Mouse (Mus musculus) midbrain, postnatal 0 days (tissue): ENCODE measurements around the gene Tmem37. TPM values are rescaled to one million over a fixed set of nuclear protein-coding genes. Genes with fewer than 3 reads are reported as not detected.

Experiments used
- ATAC-seq: fragments of 200-750 bp; cut with Nextera tagmentation; 2 replicates; pipeline ENCODE4 v1.8.0; 2017; ENCODE audit warnings: moderate number of reproducible peaks, mild to moderate bottlenecking, moderate TSS enrichment, moderate library complexity; ENCODE audit not compliant: low FRiP score
- DNase-seq: peaks from one replicate; pipeline ENCODE4 v3.0.0-alpha.2; 2015; ENCODE audit warnings: low spot score
- H3K27ac ChIP-seq: fragments of 300-500 bp; sonication (generic); 2 replicates; pipeline ENCODE4 v1.5.1; 2014; ENCODE audit warnings: low read depth, mild to moderate bottlenecking, low read length, mixed read lengths
- H3K27me3 ChIP-seq: fragments of 300-500 bp; sonication (generic); 2 replicates; pipeline ENCODE4 v1.6.1; 2014; ENCODE audit warnings: low read length, control low read depth, mixed read lengths; ENCODE audit not compliant: insufficient read depth
- H3K36me3 ChIP-seq: fragments of 300-500 bp; sonication (generic); 2 replicates; pipeline ENCODE4 v1.6.1; 2014; ENCODE audit warnings: low read length, control low read depth, mixed read lengths; ENCODE audit not compliant: insufficient read depth
- H3K4me1 ChIP-seq: fragments of 300-500 bp; sonication (generic); 2 replicates; pipeline ENCODE4 v1.6.1; 2014; ENCODE audit warnings: mild to moderate bottlenecking, control low read depth, antibody characterized with exemption, low read length, mixed read lengths; ENCODE audit not compliant: insufficient read depth
- H3K4me2 ChIP-seq: fragments of 300-500 bp; sonication (generic); 2 replicates; pipeline ENCODE4 v1.6.1; 2014; ENCODE audit warnings: low read depth, mild to moderate bottlenecking, low read length, mixed read lengths; ENCODE audit not compliant: poor library complexity, severe bottlenecking
- H3K4me3 ChIP-seq: fragments of 300-500 bp; sonication (generic); 2 replicates; pipeline ENCODE4 v1.5.1; 2014; ENCODE audit warnings: low read depth, mild to moderate bottlenecking, low read length, moderate library complexity
- H3K9ac ChIP-seq: fragments of 300-500 bp; sonication (generic); replicated peaks from 2 replicates; pipeline ENCODE4 v1.6.1; 2014; ENCODE audit warnings: mild to moderate bottlenecking, low read length, moderate library complexity, mixed read lengths; ENCODE audit not compliant: poor library complexity, severe bottlenecking
- H3K9me3 ChIP-seq: fragments of 300-500 bp; sonication (generic); 2 replicates; pipeline ENCODE4 v1.6.1; 2016; ENCODE audit warnings: low read length, control low read depth
- CTCF ChIP-seq: IDR thresholded peaks from 2 replicates; pipeline ENCODE4 v1.5.1; 2016; ENCODE audit warnings: antibody characterized with exemption, mild to moderate bottlenecking
- WGBS: fragments of 180-500 bp; shearing (Covaris S2); extraction: QIAGEN DNeasy Blood & Tissue Kit; methylation state at CpG from one replicate; pipeline ENCODE4 v1.1.7; 2014; 5-methylcytosine and 5-hydroxymethylcytosine counted together
- polyA plus RNA-seq: library from polyadenylated mRNA; unstranded; fragments of >200 nt; fragmentation: Nextera tagmentation; extraction: Ambion mirVana; gene quantifications from 2 replicates; pipeline ENCODE4 v1.2.1, GENCODE M21; 2015
- total RNA-seq: library from RNA; depleted of rRNA; stranded (reverse); fragments of >200 nt; gene quantifications from 2 replicates; pipeline ENCODE4 v1.2.3, GENCODE M21; 2014

The Tmem37 gene
- total and polyA plus RNA-seq, 2 experiments from 2014 or later, result 4.0 to 7.5 TPM

GRCm38 (mm10) chr1:120112251-120113187 is 38.6 kb upstream of the Tmem37 start:
- H3K4me1 ChIP-seq, result no peaks in the 10 kb centered on the region
- no peak overlapping the region for H3K4me2 ChIP-seq
- 92% methylated on average over 12 of the region's 12 CpGs for WGBS
- H3K27ac ChIP-seq, result no peak overlapping the region
- ATAC-seq (no peak), DNase-seq (no peak)
- no peaks in the 10 kb centered on the region for H3K9me3 ChIP-seq
- peaks cover 25% of the 10 kb centered on the region for H3K36me3 ChIP-seq
- no peak for TF ChIP-seq CTCF
- no peak overlapping the region for H3K4me3 ChIP-seq
- H3K9ac ChIP-seq, result no peak overlapping the region
- no peaks in the 10 kb centered on the region for H3K27me3 ChIP-seq

- Histone ChIP-seq H3K36me3 (peaks cover 25% of the 10 kb centered on the region), H3K4me1 (no peaks in the 10 kb centered on the region), H3K9ac (no peak overlapping the region), H3K27me3 (no peaks in the 10 kb centered on the region), H3K4me2 (no peak overlapping the region), H3K9me3 (no peaks in the 10 kb centered on the region), H3K4me3 (no peak overlapping the region), H3K27ac (no peak overlapping the region)
- 89% methylated on average over 8 of the region's 8 CpGs for WGBS
- no peak for DNase-seq
- ATAC-seq, result no peak
- TF ChIP-seq CTCF, result no peak
Measured at GRCm38 (mm10) chr1:120111766-120112165, 37.9 kb upstream of the Tmem37 start.

GRCm38 (mm10) chr1:120109741-120110432 is 36.0 kb upstream of the Tmem37 start:
- no peak overlapping the region for H3K9ac ChIP-seq
- peaks cover 16% of the 10 kb centered on the region for H3K36me3 ChIP-seq
- no peak overlapping the region for H3K27ac ChIP-seq
- no peak for TF ChIP-seq CTCF
- no peak for DNase-seq
- ATAC-seq, result no peak
- H3K4me3 ChIP-seq, result no peak overlapping the region
- 86% methylated on average over 19 of the region's 19 CpGs for WGBS
- H3K27me3 ChIP-seq, result no peaks in the 10 kb centered on the region
- H3K4me1 ChIP-seq, result no peaks in the 10 kb centered on the region
- no peaks in the 10 kb centered on the region for H3K9me3 ChIP-seq
- H3K4me2 ChIP-seq, result no peak overlapping the region

GRCm38 (mm10) chr1:120105556-120105959 is 31.7 kb upstream of the Tmem37 start:
- 78% methylated on average over 5 of the region's 5 CpGs for WGBS
- DNase-seq (no peak), ATAC-seq (no peak)
- TF ChIP-seq CTCF, result no peak
- H3K36me3 ChIP-seq, result no peaks in the 10 kb centered on the region
- no peak overlapping the region for H3K4me2 ChIP-seq
- no peak overlapping the region for H3K4me3 ChIP-seq
- H3K9ac ChIP-seq, result no peak overlapping the region
- no peaks in the 10 kb centered on the region; the same call in 1 of the 2 replicates for H3K9me3 ChIP-seq
- no peaks in the 10 kb centered on the region for H3K4me1 ChIP-seq
- no peak overlapping the region for H3K27ac ChIP-seq
- no peaks in the 10 kb centered on the region for H3K27me3 ChIP-seq

- no peak for TF ChIP-seq CTCF
- ATAC-seq (no peak), DNase-seq (no peak)
- Histone ChIP-seq H3K9me3 (no peaks in the 10 kb centered on the region; the same call in 1 of the 2 replicates), H3K4me3 (no peak overlapping the region), H3K27ac (no peak overlapping the region), H3K4me1 (no peaks in the 10 kb centered on the region), H3K4me2 (no peak overlapping the region), H3K27me3 (no peaks in the 10 kb centered on the region), H3K36me3 (no peaks in the 10 kb centered on the region), H3K9ac (no peak overlapping the region)
- WGBS, result 79% methylated on average over 3 of the region's 3 CpGs
Measured at GRCm38 (mm10) chr1:120101227-120101609, 27.3 kb upstream of the Tmem37 start.
